Mouse (Mus musculus): ENCODE measurements around the gene Ltc4s.

Gene Ltc4s

DNA sequence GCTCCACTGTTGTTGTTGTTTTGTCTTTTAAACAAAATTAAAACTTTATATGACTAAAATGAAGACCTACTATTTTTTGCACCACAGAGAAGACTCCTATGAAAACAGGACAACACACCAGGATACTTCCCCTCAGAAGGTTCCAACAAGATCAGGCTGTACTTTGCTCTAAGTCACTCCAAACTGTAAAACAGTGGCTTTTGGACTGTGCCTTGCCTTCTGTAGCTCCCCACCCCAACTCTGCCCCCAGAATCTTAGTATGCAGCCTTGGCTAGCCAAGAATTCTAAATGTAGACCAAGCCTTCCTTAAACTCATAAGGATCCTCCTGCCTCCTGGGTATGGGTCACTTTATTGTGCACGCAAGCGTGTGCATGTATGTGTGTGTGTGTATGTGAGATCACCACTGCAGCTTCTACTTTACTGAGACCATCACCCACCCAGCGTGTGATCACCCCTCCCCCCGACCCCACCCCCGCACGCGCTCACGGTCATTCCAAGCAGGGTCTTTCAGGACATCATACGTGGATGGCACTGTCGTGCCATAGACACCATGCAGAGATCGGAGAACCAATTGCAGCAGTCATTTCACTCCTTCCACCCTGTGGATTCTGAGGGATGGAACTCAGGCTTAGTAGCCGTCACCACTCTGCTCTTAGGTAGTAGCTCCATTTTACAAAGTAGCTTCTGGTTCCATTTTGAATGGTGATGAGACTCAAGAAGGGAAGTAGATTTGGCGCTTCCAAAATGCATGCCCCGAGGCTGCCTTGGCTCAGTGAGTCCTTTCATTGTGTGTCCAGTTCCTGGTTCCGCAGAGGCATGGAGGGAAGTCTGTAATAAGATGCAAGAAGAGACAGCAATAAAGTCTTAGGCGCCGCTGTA, 14.4 kb downstream of the Ltc4s start:
- no peak for DNase-seq

DNA sequence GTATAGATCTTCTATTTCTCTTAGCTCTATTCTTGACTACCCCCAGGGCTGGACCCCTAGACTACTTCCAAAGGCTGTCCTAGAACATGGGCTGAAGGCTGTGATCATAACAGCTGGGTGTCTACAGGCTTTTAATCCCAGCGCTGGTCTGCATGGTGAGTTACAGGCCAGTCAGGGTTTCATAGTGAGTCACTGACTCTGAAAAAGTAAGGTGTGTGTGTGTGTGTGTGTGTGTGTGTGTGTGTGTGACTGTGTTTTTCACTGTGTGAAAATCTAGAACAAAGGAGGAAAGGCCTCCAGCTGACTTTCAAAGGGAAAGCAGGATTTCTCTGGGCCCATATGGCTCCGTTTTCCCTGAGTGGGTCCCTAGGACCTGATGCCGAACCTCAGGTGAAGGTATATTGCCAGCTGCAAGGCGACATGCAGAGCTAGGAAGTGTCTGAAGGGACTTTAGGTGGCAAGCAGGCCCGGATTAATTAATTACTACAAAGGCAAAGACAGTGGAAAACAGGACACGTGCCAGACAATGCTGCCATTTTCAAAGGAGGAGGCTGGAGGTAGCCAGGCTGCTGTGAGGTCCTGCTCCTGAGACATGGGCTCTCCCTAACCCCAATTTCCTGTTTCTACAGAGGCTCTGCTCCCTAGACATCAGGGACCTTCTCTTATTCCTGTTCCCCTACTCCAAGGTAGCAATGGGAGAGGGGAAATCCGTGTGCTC, 15.7 kb downstream of the Ltc4s start:
- no peak for DNase-seq

DNA sequence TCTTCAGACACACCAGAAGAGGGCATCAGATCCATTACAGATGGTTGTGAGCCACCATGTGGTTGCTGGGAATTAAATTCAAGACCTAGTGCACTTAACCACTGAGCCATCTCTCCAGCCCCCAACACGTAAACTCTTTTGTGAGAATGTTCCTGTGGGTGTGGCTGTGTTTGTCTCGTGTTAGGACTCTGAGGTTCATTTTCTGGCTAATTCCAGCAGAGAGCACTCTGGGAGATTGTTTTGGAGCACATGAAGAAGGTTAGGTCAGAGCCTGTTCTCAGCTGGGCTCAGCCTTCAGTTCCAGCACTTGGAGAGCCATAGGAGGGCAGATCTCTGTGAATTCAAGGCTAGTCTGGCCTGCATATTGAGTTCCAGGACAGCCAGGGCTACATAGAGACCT, 18.6 kb downstream of the Ltc4s start:
- no peak for DNase-seq

DNA sequence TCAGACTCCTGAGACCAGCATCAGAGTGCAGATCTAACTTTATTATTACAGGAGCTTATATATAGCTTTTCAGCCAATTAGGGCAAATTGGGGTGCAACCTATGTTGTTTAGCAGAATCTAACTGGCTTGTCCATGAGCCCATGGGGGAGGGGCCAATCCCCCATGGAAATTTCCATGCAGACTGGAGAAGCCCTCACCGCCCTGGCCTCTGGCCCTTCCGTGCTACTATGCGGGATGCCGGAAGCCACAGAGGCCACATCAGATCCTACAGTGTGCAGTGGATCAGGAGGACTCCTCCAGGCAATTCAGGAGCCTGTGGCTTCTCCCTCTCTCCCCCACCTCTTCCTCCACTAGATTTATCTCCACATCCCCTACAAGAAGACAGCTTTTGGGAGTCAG, 20.6 kb downstream of the Ltc4s start:
- no peak for DNase-seq

DNA sequence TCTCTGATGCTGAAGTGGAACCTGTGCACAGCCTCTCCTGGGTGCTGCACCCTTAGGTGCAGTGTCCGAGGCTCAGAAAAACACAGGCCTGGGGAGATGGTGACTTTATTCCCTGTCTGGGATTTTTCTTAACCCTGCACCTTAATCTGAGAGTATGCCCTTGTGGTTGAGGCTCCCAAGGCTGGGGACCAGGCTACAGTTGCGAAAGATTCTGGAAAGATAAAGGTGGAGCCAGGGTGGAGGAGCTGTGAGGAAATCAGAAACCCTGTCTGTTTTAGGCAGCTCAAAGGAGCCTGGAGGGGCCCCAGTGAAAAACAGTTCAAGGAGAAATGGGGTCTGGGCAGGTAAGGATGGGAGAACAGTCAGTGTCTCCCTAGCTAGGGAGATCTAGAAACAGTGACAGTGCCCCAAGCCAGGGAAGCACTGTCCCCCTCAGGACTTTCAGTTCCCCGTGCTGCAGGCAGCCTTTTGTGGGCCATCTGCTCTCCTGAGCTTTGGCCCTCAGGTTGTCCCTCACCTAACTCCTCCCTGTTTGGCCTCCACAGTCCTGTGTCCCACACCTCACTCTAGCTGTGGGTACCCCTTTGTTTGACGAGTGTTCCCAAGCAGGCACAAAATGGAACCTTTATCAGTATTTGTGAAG, 21.6 kb downstream of the Ltc4s start:
- DNase-seq, result no peak

DNA sequence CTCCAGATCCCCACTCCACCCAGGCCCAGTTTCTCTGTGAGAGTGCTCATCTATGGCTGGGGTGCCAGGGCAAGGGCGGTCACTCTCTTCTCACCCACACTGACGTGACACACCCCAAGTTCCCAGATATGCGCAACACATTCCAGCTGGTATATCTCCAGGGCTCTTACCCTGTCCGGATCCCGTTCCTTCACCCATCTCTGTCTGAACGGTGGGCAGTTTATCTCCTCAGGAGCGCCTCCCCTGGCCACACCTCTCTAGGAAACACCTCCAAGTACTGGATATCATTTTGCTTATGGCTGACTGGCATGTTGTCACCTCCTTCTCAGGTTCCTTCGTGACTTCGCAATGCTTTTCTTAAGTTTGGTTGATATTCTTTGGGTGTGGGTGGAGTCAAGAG, 22.8 kb downstream of the Ltc4s start:
- DNase-seq, result no peak

DNA sequence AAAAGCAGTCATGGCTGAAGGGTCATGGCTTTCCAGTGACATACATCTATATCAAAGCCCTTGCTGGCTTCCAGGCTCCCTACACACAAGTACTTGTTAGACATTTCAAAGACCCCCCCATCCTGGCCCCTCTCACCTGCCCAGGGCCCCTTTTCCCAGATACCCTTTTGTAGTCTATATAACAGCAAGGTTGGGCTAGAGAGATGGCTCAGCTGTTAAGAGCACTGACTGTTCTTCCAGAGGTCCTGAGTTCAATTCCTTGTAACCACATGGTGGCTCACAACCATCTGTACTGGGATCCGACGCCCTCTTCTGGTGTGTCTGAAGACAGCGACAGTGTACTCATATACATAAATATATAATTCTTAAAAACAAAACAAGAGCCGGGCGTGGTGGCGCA, 23.8 kb downstream of the Ltc4s start:
- DNase-seq, result no peak

DNA sequence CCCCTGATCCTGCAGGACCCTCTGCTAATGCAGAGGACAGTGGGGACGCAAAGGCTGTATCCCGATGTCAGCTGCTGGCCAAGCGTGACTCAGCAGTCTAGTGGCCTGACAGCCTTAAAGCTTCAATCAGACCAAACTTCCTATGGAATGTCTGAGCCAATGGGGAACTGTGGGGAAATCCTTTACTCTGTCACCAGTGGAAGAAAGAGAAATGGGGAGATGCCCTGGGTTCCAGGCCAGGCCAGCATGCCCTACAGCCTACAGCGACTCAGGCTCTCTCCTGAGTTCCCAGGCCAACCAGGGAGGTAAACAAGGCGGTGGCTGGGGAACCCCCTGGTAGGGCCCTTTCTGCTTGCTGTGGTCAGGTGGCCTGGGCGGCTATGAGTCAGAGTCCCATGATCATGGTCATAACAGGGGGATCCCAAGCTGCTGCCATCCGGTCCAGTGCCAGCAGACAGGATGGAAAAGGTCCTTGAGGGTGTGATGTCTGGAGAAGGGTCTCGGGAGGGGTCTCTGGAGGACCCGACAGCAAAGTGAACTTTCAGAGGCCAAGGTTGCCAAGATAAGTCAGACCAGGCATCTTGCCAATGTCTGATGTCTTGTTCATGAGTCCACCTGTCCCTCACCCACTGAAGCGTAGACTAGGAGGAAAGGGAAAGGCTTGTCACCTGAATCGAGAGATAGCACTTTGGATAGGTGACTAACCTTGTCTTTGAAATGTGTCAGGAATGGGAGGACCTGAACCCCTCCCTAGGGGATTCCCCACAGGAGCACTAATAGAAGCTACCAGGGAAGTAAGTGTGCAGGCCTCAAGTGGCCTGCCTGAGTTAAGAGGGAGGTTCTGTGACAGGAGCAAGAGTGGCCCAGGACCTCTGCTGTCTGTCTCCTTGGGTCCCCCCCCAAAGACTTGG, 25.3 kb downstream of the Ltc4s start:
- peak; percentile 80 to 87 for DNase-seq

DNA sequence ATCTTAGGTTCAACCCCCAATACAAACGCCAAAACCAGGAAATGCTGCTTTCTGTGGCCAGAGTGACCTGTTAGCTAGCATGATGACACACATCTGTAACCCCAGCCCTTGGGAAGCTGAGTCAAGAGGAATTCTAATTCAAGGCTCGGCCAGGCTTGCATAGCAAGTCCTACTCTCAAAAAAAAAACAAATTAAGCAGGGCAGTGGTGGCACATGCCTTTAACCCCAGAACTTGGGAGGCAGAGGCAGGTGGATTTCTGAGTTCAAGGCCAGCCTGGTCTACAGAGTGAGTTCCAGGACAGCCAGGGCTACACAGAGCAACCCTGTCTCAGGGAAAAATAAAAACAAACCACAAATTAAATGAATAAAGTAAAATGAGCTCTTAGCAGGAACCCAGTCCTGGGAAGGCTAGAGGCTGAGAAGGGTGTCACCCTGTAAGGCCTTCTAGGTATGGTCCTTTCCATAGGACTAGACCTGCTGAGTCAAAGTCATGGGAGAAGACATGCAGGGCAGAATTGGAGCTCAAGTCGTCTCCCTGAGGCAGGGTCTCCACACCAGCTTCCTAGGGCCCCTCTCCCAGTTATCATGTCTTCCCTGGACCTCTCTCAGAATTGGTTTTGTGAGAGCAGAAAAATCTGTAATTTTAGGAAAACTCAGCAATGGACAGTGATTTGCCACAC, 26.2 kb downstream of the Ltc4s start:
- no peak for DNase-seq

DNA sequence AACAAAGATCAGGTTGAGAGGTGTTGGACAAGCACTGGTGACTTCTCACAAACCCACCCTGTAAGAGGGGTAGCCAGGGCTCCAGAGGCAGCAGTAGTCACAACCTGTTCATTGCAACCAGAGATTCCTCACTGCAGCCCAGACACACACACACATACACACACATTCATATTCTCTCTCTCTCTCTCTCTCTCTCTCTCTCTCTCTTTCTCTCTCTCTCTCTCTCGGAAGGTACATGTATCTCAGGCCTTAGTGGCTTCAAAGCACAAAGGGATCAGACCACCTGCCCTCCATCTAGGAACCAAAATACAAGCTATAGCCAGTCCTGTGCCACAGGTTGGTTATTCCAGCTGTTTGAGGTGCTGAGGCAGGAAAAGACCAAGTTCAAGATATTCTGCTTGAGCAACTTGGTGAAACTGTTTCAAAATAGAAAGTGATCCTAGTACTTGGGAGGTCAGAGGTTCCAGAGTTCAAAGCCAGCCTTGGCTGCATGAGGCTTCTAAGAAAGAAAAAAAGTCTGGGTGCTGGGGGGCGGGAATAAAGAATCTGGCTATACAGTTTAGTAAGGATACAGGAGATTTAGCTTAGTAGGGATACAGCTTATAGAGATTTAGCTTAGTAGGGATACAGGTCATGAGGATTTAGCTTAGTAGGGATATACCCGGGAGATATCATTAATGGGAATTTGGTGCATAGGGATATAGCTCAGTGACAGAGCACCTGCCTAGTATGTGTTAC, 26.9 kb downstream of the Ltc4s start:
- DNase-seq, result no peak

DNA sequence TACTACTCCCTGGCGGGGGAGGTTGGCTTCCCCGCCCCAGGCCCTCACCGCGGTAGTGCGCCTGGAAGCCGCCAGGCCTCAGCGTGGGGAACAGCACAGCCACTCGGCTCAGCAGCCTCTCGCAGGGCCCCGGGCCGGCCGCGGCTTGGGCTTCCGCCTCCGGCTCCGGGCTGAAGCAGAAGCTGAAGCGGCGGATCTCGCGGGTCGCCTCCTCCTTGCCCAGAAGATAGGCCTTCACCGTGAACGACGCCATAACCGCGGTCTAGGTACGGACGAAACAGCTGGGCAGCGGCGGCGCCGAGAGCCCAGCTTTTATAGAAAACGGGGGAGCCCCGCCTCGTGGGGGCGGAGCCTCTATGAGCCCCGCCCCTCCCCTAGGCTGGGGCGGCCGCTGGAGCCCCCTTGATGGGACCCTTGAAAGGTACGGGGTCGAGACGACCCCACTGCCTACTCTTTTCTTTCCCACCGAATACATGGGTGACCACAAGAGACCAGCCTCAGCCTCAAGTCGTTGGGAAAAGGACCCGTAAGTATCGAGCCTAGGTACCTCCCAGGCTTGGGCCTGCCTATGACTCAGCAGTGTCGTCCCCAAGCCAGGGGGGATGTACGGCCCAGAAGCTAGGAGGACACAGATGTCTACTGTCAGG, 27.8 kb downstream of the Ltc4s start, which contains the start of the genes Sqstm1 and Mgat4b:
Gene Sqstm1 (minus strand): TSS at position 323 of the 647 bp plus-strand sequence.
Gene Mgat4b (plus strand): TSS at position 386 of the 647 bp plus-strand sequence.
- DNase-seq, result peak; percentile 87 to 90

DNA sequence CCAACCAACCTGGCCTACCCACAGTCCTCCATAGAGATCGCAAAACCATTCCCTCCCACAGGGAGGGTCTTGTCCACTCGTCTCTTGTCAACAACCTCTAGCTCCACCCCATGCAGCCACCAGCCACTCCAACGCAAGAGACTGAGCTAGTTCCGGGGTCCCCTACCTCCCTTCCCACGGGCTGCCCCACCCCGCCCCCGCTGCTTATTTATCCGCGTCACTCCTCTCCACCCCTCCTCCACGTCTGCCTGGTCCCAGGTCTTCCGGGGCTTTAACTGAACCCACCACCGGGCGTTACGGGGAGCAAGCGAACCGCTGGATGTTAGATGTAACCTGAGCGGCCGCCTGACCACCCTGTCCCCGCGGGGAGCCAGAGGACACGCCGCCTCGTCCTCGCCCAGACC, 28.3 kb downstream of the Ltc4s start:
- DNase-seq, result peak; percentile 95 to 97

DNA sequence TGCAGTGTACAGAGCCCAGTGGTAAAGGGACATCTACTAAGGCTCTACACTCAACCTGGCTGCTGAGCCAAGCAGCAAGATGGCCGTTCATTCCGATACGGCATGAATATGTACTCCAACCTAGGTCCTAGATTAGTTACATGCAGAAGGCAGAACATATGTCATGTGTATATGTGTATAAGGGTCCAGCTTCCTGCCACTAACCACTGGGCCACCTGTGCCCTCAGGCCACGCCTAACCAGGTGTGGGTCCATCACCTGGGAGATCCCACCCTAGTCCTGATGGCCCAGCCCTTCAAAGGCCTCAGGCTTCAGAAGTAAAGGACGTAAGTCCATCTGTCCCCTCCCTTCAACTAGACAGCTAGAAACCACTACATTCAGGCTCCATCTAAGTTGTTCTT, 30.4 kb downstream of the Ltc4s start:
- DNase-seq, result no peak

DNA sequence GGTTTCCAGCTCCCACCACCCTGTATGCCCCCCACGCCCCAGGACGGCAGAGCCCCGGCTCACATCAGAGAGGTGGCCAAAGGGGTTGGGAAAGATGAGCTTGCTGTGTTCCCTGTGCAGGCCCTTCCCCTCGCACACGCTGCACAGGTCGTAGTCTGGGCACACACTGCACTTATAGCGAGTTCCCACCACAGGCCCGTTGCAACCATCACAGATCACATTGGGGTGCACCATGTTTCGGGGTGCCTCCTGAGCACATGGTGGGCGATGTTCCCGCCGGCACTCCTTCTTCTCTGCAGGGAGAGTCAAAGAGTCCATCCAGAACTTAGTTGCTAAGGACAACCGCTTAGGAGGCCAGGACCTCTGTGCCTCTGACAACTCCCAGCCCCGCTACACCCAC, 31.1 kb downstream of the Ltc4s start:
- no peak for DNase-seq

DNA sequence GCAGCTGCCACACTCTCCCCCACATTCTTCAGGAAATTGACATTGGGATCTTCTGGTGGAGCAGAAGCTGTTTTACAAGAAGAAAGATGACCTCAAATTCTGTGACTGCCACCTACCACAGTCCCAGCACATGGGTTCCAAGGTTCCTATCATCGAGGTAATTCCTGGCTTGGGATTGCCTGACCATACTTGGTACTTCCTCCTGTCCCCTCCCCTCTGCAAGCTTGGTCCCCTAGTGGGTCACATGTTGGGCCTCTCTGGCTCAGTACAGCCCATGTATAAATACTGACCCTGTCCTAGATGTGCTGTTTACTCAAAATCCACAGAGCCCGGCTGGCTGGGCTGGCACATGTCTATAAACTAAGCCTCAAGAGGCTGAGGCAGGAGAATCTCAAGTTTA, 32.4 kb downstream of the Ltc4s start:
- no peak for DNase-seq

DNA sequence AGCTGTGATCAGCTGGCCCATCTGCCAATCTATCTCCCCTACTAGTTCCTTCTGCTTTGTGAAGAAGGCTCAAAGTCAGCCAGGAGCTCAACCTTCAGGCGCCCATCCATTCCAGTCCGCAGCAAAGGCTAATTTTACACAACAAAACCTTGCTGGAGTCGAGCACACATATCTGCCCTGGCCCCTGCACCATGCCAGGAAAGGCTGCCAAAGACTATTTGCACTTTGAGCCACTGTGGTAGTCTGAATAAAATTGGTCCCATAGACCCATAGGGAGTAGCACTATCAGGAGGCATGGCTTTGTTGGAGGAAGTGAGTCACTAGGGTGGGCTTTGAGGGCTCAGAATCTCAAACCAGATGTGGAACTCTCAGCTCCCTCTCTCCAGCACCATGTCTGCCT, 33.0 kb downstream of the Ltc4s start:
- DNase-seq, result no peak

DNA sequence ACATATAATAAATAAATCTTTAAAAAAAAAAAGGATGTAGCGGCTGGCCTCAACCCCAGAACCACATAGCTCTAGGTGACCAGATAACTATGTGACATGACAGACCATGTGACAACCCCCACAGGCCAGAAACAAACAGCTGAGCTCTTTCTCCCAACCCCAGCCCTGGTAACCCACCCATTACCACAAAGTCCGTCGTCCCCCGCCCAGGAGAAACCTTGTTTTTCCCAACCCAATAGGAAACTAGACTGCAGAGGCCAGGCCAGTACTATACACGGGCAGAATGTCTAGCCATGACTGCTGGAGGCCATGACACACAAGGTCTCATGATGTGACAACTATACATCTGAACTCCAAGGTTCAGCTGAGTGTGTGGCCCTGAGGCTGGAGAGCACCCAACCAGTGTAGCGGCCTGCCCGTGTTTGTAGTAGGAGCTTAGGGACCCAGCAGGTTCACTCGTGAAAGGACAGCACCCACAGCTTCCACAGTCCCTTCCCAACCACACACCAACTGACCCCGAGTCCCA, 35.1 kb downstream of the Ltc4s start:
- DNase-seq, result no peak

DNA sequence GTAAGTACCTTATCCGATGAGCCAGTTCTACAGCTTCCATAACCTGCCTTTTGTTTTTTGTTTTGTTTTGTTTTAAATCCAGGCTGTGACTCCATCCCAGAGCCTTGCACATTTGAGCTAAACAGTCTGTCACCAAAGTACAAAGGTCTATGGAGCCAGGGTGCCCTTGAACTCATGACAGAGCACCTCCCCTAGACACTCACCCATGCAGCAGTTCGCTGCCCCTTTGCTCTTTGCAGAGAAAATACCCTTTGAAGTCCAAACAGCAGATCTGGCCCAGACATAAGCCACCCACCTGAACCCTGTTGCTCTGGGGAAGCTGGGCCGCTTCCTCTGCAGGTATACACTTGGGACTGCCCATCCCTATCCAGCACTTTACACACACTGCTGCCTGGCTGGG, 36.8 kb downstream of the Ltc4s start:
- DNase-seq, result no peak

DNA sequence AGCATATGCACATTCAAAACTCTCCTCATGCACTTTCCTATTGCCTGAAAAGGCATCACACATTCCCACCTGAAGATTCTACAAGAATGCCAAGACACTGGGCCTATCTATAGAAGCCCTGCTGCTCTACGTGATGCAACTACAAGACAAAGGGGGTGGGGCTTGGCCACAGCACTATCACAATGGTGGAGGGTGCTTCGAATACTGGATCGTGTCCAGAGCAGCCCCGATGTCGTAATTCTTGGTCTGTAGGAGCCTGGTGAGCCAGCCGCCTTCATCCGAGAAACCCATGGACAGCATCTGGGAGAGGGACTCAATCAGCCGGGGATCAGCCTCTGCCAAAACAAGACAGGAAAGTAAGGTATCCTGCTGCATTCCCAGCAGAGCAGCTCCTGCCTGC, 37.8 kb downstream of the Ltc4s start:
- peak; percentile 55 to 80 for DNase-seq

DNA sequence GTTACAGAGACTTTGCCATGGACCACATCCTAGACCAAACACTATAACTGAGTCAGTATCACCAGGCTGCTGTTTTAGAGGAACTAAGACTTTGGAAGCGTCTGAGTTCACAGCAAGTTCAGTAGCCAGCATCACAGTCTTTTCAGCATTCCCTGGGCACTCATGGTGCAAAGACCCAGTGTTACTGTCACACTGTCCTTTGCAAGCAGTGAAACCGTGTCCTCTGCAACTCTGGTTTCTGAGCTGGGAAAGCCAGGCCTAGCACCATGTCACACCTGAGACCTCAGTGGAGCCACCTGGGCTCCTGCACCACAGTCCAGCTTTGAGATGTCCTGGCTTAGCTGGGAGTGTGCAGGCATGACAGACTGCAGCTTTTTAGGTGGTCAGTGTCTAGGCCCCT, 39.5 kb downstream of the Ltc4s start:
- no peak for DNase-seq

Measured in lung, postnatal 4 days (tissue).